Mouse (Mus musculus) testis, adult 2 months (tissue): ENCODE results near the gene Reep6. TPM values are rescaled to one million over a fixed set of nuclear protein-coding genes. Genes with fewer than 3 reads are reported as not detected.

Experiments used
- H3K27ac ChIP-seq: fragments of 200-500 bp; 2 replicates; pipeline ENCODE4 v1.5.1; 2012; ENCODE audit warnings: low read depth, low read length; ENCODE audit not compliant: control insufficient read depth, insufficient read depth
- H3K27me3 ChIP-seq: fragments of 200-500 bp; 2 replicates; pipeline ENCODE4 v1.6.1; 2012; ENCODE audit warnings: mild to moderate bottlenecking, low read length, moderate library complexity; ENCODE audit not compliant: control insufficient read depth, insufficient read depth
- H3K36me3 ChIP-seq: fragments of 200-500 bp; 2 replicates; pipeline ENCODE4 v1.6.1; 2012; ENCODE audit warnings: mild to moderate bottlenecking, low read length; ENCODE audit not compliant: control insufficient read depth, insufficient read depth
- H3K4me1 ChIP-seq: fragments of 200-500 bp; 2 replicates; pipeline ENCODE4 v1.6.1; 2012; ENCODE audit warnings: low read length; ENCODE audit not compliant: control insufficient read depth, insufficient read depth
- H3K4me3 ChIP-seq: fragments of 200-500 bp; 2 replicates; pipeline ENCODE4 v1.5.1; 2012; ENCODE audit warnings: low read depth, mild to moderate bottlenecking, low read length, moderate library complexity, mixed read lengths; ENCODE audit not compliant: control insufficient read depth
- CTCF ChIP-seq: fragments of 200-500 bp; IDR thresholded peaks from 2 replicates; pipeline ENCODE4 v1.5.1; 2012; ENCODE audit warnings: low read depth, mild to moderate bottlenecking, inconsistent platforms, low read length, moderate library complexity; ENCODE audit not compliant: control insufficient read depth, insufficient read depth, insufficient replicate concordance
- POLR2A ChIP-seq: fragments of 200-500 bp; IDR thresholded peaks from 2 replicates; pipeline ENCODE4 v1.6.1; 2012; ENCODE audit warnings: low read depth, mild to moderate bottlenecking, inconsistent platforms, low read length, moderate library complexity; ENCODE audit not compliant: control insufficient read depth
- polyA plus RNA-seq: library from polyadenylated mRNA; depleted of rRNA; stranded (reverse); fragments of >200 nt; gene quantifications from 2 replicates; pipeline ENCODE4 v1.2.3, GENCODE M21; 2012

Gene Reep6
- polyA plus RNA-seq, 1 experiment = 732 TPM

- Histone ChIP-seq H3K27ac (no peak overlapping the region; the same call in 1 of the 2 replicates), H3K36me3 (no peaks in the 10 kb centered on the region), H3K4me3 (peak overlapping the region; percentile 75), H3K27me3 (no peaks in the 10 kb centered on the region), H3K4me1 (peaks cover 19% of the 10 kb centered on the region)
- TF ChIP-seq POLR2A (no peak), CTCF (no peak)
These were observed 2.8 kb downstream of the Reep6 start for GRCm38 (mm10) chr10:80332525-80332989.

GRCm38 (mm10) chr10:80336263-80336662, 6.5 kb downstream of the Reep6 start:
- no peak overlapping the region for H3K4me3 ChIP-seq
- TF ChIP-seq POLR2A (no peak), CTCF (no peak)
- H3K27ac ChIP-seq = no peak overlapping the region
- no peaks in the 10 kb centered on the region for H3K27me3 ChIP-seq
- H3K36me3 ChIP-seq = no peaks in the 10 kb centered on the region
- H3K4me1 ChIP-seq = peaks cover 7% of the 10 kb centered on the region; the same call in 1 of the 2 replicates

- peak; percentile 88 for TF ChIP-seq CTCF
- peak; percentile 24; the same call in 1 of the 2 replicates for TF ChIP-seq POLR2A
- Histone ChIP-seq H3K4me1 (peaks cover 30% of the 10 kb centered on the region), H3K27me3 (no peaks in the 10 kb centered on the region)
These were observed 10.4 kb downstream of the Reep6 start for GRCm38 (mm10) chr10:80339941-80340750.

GRCm38 (mm10) chr10:80341026-80341425, 11.3 kb downstream of the Reep6 start:
- Histone ChIP-seq H3K4me1 (peaks cover 33% of the 10 kb centered on the region), H3K36me3 (no peaks in the 10 kb centered on the region), H3K27me3 (no peaks in the 10 kb centered on the region), H3K4me3 (no peak overlapping the region), H3K27ac (no peak overlapping the region)
- no peak for TF ChIP-seq CTCF
- no peak for TF ChIP-seq POLR2A

More at GRCm38 (mm10) chr10:80339941-80340750, 10.4 kb downstream of the Reep6 start:
- Histone ChIP-seq H3K4me3 (peak overlapping the region; percentile 12), H3K36me3 (no peaks in the 10 kb centered on the region), H3K27ac (no peak overlapping the region)

- H3K4me1 ChIP-seq = peaks cover 33% of the 10 kb centered on the region
These were observed 11.9 kb downstream of the Reep6 start for GRCm38 (mm10) chr10:80341491-80342304.

DNA sequence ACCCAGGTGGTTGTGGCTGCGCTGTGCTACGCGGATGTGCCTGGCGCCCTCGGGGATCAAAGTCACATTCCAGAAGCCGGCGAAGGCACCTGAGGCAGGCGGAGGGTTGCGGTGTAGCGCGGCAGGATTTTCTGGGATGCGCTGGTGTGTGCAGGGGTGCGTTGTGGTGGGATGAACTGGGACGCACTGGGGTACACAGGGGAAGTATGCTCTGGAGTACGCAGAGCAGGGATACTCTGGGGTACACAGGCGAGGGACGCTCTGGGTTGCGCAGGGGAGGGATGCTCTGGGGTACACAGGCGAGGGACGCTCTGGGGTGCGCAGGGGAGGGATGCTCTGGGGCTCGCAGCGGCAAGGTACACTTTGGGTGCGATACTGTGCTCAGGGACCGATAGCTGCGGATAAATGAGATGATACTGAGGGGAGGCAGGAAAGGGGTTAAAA, 12.6 kb downstream of the Reep6 start:
- peak overlapping the region; percentile 67 for H3K4me3 ChIP-seq
- H3K27ac ChIP-seq = no peak overlapping the region
- H3K36me3 ChIP-seq = no peaks in the 10 kb centered on the region
- peaks cover 33% of the 10 kb centered on the region for H3K4me1 ChIP-seq
- H3K27me3 ChIP-seq = no peaks in the 10 kb centered on the region
- TF ChIP-seq POLR2A (no peak), CTCF (no peak)

More at GRCm38 (mm10) chr10:80341491-80342304, 11.9 kb downstream of the Reep6 start:
- TF ChIP-seq POLR2A = no peak
- TF ChIP-seq CTCF = no peak
- peak overlapping the region; percentile 67 for H3K4me3 ChIP-seq
- H3K27me3 ChIP-seq = no peaks in the 10 kb centered on the region
- H3K27ac ChIP-seq = no peak overlapping the region
- H3K36me3 ChIP-seq = no peaks in the 10 kb centered on the region

GRCm38 (mm10) chr10:80342749-80343424, 13.1 kb downstream of the Reep6 start:
- TF ChIP-seq CTCF (no peak), POLR2A (no peak)
- H3K36me3 ChIP-seq = no peaks in the 10 kb centered on the region
- H3K27me3 ChIP-seq = no peaks in the 10 kb centered on the region
- H3K4me1 ChIP-seq = peaks cover 36% of the 10 kb centered on the region
- H3K4me3 ChIP-seq = peak overlapping the region; percentile 67
- no peak overlapping the region for H3K27ac ChIP-seq
